Mouse (Mus musculus): ENCODE data around the gene Gla.

- TF ChIP-seq CTCF (IDR thresholded peaks at IDR 0.05; ENCODE audit: low read depth): peak; percentile 67
- no peak for TF ChIP-seq EP300 (IDR thresholded peaks at IDR 0.05; ENCODE audit: low read depth)
These were observed 47.2 kb upstream of the Gla start for GRCm38 (mm10) chrX:134648031-134648692.

All from heart, postnatal 0 days (tissue).